Mouse (Mus musculus) activated CD4-positive, CD25-positive, alpha-beta regulatory T cell, adult 4 months (primary cell): ENCODE measurements at regions not wholly inside any gene's neighbourhood (a gene's known extent, or its start where the extent isn't known, plus 50 kb on each side); places are given as distances from the start of the nearest gene placed in this dataset.
A peak's percentile ranks its signal among the peaks of the same experiment; 100 is the strongest.

ENCODE experiments used
- ATAC-seq: one replicate; pipeline ENCODE4 v1.8.0; 2017

DNA sequence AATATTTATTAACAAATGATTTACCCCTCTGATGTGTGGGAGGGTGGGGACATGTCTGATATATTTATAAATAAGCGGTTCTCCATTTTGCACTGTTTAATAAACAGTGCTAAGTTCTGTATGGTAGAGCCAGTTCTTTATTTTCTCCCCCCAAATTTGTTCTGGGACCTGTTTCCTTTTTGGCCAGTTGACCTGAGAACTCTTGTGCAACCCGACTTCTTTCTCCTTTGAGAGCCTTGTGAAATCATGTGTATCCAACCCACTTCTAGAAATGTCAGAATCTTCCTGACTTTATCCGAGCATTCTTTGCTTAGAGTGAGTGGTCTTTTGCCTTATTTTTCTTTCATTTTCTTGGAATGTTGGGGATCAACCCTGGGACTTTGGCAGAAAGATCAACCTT, 102.6 kb upstream of the Tgfbr2 start:
- ATAC-seq = no peak

DNA sequence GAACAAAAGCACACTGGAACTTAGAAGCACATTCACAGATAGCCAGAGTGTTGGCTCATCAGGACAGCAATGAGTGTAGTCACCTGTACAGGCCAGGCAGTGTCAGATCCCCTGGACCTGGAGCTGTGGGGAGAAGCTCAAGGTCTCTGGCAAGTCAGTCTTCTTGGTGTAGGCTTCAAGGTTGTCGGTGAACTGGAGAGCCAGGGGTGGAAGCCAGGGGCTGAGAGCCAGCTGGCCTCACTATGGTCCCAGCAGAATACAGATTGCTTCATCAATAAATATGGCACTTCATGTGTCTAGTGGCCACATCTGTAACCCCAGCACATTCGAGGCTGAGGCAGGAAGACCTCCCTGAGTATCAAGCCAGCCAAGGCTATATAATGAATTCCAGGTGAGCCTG, 101.0 kb upstream of the Tgfbr2 start:
- ATAC-seq = no peak

DNA sequence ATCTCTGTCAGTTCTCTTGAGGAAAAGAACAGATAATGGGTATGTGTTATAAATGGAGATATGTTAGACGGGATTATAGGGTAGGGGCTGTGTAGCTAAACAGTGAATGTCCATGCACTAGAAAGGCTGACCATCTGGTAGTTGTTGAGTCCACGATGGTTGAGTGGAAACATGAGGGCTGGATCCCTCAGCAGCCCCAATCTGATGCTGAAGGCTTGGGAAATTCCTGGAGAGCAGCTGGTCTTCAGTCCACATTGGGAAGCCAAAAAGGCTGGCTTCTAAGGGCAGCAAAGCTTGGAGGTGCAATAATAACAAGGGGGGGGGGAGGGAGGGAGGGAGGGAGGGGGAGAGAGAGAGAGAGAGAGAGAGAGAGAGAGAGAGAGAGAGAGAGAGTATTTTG, 97.3 kb upstream of the Tgfbr2 start:
- ATAC-seq = no peak

DNA sequence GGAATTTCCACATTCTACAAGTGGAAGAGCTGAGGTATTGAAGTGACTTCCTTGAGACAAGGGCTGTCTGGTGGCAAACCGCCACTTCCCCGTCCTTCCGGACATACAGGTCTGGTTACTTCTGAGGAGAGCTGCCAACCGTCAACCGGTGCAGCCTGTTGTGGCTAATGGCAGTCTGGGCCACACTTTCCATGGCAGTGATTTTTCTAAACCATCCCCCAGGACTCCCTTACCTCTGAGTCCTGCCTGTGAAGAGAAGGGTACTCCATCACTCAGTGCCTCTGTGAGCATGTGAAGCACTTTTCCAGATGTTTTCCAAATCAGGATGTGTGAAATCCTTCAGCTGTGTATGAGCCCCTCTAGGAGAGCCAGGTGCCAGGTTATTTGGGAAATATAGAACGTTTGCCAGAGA, 95.3 kb upstream of the Tgfbr2 start:
- no peak for ATAC-seq

DNA sequence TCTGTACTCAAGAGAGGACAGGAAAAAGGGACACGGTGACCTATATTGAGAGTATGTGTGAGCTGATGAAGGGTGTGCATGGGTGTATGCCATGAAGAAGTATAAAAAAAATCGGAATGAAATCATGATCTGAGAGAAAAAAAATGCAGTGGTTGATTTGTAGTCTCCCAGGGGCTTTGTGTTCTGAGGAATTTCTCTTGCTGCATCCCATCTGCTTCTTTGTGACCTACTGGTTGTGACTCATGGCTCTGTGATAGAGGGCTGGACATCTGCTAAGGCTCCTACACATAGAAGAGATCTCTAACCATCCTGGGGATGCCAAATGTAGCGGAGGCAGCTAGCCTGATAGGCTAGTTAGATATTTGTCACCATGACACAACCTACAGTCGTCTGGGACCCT, 92.3 kb upstream of the Tgfbr2 start:
- no peak for ATAC-seq

DNA sequence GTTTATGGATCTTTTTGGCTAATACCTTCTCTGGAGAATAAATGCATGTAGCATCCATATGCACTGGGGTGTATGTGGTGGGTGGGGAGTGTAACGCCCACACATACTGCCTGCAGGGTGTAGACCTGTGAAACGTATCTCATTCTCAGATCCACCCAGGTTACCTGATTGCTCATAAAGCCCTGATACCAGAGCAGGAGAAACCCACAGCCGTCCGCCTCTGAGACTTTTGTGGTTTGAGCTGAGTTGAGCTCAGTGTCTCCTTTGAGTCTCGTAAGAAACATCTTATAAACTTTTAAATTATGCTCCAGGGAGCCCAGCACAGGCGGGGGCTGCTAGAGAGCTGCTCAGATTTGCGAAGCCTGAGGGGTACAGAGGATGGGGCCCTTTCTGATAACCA, 88.7 kb upstream of the Tgfbr2 start:
- peak; percentile 82 for ATAC-seq

DNA sequence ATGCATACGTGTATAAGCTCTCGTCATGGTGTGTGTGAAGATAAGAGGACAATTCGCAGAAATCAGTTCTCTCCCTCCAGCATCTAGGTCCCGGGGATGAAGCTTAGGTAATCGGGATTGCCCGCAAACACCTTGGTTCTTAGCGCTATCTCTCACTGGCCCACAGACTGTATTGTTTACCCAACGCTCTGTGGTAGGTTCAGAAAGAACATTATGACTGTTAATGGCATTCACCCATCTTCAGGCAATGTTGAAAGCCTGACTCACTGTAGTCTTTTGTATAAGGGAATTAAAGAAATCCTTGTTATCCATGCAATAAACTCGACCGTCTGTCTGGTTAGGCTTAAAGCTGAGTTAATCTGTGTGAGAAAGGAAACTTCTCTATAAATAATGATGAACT, 84.4 kb upstream of the Tgfbr2 start:
- no peak for ATAC-seq

DNA sequence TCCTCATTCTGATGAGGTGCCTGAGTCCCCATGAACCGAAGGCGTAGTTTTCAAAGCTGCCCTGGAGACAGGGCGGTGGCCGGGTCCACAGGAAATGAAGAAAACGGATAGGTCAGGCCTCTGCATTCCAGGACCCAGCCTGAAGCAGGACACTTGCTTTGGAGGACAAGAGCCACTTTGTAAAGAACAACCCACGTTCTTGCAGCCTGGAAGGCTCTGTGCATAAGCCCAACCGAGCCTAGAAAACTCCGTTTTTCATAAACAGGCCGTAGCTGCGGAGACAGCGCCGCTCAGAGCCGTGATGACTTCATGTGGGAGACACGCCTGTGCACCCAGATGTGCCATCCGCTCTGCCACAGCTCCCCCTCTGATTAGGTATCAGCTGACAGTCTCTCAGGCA, 78.4 kb upstream of the Tgfbr2 start:
- no peak for ATAC-seq

DNA sequence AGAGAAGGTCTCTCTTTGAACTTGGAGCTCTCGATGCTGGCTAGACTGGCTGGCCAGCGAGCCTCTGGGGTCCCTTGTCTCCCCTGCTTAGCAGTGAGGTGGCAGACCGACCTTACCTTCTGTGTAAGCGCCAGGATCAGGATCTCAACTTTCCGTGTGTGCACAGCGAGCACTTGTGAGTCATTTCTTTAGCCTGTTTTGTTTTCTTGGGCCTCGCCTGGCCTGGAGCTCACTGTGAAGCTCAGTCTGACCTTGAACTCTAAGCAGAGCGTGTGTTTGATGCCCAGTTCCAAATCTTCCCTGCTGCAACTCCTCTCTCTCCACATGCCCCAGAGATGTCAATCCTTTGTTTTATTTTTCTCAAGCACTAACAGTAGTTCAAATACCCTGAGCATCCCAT, 77.6 kb upstream of the Tgfbr2 start:
- no peak for ATAC-seq

DNA sequence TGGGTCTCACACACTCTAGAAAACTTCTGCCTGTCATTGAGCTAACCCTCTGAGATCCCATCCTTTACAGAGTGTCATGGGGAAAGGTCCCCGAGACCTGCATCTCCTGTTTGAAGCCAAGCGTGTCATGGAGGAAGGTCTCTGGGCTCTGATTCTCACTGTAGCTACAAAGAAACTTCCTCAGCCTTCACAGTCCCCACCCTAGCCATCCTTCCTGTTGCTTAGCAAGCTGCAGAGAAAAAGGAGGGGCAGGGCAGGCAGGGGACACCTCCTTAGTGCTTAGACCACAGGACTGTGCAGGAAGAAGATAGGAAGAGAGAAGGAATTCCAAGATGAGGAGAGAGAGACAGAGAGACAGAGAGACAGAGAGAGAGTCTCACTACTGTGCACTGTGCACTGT, 74.6 kb upstream of the Tgfbr2 start:
- ATAC-seq = peak; percentile 74

DNA sequence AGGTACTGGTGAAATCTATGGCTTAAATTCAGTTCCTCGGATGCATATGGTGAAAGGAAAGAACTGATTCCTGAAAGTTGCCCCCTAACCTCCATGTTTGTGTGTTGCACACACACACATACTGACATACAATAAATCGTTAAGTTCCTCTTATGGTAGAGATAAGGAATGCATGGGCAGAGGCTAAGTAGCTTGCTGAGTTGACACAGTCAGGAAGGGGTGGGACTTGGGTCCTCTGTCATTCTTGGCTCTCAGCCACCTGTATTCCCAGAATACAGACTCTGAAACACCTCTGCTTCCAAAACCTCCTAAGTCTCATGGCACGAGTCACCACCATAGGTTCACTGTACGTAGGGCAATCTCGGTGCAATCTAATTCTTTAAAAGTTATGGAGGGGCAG, 70.0 kb upstream of the Tgfbr2 start:
- no peak for ATAC-seq

DNA sequence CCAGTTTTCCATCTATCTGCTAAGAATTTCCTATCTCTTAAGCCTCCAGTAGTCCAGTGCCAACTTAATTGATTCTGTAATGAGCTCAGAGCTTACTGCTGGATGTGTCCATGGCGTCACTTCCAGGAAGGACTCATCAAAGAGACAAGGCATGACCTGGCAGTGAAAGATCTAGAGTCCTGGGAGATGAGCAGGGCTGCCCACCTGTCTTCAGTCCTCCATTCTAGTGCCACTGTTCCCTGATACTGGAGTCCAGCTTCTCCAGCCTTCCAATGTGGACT, 69.4 kb upstream of the Tgfbr2 start:
- ATAC-seq = no peak

DNA sequence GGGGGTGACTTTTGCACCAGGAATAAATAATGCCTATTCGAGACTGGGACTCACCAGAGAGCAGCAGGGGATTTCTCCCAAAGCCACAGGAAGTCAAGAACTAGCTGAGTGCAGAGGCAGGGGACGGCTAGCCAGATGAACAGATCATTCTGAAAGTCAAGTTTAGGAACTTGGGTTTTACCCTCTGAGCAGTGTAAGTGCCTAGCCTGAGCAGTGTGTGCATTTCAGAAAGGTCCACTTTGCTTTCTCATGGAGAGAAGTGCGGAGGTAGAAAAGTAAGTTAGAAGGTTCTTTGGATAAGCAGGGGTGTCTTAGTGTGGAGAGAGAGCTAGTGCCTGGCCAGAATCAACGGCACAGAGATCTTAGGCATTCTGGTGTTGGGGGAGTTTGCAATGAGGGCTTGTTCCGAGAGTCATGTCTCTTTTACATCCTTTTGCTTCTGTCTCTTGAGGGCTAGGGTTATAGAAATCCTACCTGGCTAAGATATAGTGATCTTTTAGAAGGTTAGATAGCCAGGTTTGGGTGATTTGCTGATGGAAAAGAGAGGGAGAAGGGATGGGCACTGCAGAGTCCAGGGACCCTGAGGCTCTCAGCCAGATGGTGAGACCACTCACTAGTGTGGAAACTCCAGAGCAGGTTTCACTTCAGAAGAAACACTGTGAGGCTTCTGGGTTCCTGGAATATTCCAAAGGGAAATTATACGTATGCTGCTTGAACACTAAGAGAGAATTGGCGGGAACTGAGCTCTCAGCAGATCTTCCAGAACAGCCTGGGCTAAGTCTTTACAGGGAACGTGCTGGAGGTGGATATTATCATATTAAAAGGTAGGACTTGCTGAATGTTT, 68.8 kb upstream of the Tgfbr2 start:
- peak; percentile 82 for ATAC-seq

DNA sequence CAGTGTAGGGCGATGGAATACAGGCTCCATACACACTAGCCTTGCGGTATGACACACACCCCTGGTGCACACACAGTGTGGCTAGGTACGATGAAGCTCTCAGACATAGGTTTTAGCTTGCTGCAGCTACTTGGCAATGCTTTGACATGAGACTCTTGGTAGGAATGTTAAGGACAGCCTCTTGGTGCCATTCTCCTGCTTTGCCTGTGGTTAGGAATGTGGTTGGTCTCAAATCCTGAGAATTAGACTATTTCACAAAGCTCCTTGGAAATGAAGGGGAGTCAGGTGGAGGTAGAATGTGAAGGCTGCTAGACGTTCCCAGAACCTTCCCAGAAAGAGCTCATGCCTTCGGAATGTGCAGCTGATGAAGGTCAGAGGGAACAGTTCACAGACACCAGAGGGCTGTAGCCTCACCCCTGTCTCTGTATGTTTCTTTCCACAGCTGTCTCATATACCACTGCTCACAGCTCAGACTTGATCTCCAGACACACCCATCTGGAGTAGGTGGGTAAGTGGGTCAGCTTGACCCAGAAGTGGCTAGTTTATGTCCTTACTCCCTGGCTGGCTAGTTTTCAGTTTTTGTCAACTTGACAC, 66.9 kb upstream of the Tgfbr2 start:
- ATAC-seq = no peak

DNA sequence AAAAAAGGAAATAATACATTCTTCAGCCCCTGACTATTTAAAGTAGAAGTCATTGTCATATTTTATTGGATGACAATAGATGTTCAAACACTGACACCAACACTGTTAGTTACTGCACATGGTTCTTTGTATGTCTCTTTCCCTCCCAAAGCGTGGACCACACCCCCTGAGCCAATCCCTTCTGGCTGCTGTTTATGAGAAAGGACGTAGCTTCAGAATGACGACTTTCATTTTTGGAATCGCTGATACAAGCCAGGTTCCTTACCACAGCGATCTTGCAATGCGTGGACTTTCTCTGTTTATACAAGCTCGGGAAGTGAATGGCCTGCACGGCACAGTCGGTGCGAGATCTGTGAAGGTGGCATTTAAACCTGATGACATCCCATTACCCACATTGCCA, 66.1 kb upstream of the Tgfbr2 start:
- no peak for ATAC-seq

DNA sequence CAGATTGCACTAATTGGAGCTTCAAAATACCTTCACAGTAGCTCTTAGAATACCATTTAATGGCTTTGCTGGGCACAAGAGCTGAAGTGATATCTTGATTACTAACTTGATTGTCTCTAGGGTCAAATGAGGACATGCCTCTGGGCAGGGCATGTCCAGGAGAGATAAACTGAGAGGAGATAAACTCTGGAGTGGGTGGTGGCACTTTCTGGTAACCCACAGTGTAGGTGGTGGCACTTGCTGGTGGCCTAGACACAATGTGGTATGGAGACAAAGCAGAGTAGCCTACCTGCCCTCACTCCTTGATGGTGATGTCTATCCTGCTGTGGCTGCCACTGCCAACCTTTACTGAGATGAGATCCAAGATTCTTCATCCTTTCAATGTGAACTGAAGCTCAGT, 61.7 kb upstream of the Tgfbr2 start:
- no peak for ATAC-seq

DNA sequence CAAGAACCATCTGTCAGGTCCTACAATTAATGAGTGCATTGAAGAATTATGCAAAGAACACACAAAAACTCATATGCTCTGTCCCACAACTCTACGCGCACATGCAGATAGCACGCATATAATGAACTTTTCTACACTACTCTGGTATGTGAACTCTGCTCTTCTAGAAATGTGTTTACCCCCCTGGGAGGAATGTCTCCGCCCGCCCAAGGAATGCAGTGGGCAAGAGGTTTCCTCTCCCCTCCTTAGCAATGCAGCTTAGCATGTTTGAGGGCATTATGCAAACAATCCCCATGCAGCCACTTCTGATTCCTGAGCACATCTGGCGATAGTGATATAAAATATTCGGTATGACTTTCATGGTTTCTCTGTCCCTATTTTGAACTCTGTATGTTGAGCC, 59.0 kb upstream of the Tgfbr2 start:
- no peak for ATAC-seq

DNA sequence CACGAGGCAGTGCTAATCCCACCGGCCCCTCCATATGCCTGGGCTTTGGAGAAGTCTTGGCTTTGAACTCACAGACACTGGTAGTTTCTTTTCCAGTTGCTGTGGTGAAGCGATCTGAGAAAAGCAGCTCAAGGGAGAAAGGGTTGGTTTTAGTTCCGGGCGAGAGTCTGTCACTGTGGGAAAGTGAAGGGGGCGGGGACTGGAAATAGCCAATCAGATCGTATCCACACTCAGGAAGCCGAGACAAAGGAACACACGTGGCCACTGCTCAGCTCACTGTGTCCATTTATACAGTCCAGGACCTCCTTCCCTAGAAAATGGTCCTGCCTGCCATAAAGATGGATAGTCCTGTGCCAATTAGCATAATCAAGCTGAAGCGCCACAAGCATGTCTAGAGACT, 57.2 kb upstream of the Tgfbr2 start:
- no peak for ATAC-seq

DNA sequence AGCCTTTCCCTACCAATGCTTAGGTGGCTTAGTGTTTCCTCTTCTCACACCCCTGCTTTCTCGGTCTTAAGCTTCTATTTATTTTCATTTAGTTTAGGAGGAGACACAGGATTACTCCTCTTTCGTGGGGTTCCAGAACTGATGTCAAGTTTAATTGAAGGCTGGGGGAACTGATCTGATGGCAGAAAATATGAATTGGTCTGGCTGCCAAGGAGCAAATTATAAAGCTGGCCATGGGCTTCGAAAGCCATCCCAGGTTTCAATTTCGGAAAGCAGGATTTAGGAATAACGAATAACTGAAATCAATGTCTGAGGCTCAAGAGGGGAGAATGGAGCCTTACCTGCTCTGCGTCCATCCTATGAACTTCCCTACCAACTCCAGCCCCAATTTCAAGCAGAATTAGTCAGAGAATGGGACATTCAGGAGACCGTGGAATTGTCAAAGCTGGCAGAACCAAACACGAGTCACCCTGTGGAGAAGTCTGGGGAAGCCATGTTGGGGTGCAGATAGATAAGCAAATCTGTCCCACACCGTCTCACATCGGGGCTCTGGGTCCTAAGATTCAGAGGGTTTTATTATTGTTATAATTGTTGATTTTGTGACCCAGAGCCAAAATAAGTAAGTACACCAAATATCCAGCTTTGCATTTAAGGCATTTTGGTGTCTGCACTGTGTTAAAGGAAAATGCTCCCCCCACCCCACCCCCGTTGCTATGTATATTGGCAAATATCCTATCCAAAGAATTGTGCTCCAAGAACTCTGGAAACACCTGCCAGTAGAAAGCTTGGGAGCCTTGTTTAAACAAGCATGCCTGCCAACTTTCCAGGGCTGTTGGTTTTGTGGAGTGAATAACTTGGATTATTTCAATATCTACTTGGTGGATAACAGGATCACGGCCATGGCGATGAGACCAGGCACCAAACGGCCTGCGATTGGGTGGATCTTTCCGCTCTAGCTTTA, 56.5 kb upstream of the Tgfbr2 start:
- no peak for ATAC-seq

DNA sequence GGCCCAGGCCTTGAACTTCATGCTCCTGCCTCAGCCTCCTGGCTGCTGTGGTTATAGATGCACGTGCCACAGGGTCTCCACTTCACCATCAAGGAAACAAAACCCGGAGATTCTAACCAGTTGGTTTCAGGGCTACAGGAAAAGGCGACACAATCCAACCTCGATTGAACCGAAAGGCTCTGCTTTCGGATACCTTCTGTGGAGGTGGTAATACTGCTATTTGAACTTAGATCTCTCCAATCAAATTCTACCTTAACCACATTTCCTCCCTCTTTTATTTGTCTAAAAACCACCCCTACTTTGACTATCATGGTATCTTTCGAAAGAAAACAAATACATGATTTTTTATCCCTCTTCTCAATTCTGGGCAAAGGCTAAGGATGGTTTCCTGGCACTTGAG, 55.2 kb upstream of the Tgfbr2 start:
- peak; percentile 80 for ATAC-seq

DNA sequence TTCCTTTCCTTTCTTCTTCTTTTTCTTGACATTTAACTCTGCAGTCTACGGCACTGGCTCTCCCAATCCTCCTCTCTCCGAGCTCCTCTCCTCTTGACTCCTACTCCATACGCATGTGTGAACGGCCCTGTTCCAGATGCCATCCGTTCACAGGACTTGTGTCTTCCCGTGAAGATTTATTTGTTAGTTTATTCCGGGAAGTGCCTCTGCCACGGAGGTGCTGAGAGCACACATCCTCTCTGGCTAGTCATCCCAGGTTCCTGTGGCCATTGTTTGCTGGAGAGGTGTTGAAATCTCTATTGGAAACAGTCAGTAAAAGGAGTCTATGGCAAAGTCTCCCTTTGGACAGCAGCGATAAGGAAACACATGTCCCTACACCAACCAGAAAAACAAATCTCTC, 53.3 kb upstream of the Tgfbr2 start:
- no peak for ATAC-seq

DNA sequence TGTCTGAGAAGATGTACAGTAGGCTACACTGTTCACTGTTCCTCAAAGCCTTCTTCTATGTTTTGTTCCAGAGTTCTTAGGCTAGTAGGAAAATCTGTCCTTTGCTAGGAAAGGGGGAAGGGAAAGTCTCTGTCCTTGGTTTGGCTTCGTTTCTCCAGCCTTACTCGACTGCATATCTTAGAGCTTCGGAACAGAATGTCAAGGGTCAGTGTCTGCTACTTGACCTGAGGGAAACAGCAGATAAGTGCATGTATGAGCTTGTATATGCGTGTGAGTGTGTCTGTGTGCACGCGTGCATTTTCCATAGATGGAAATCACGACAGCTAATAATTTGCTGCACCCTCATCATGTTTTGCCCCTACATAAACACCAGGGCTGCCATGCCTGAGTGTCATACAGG, 52.6 kb upstream of the Tgfbr2 start:
- no peak for ATAC-seq
